Mouse (Mus musculus): ENCODE data around the gene Spock1. TPM values are rescaled to one million over a fixed set of nuclear protein-coding genes. Genes with fewer than 3 reads are reported as not detected.

Spock1 gene
- polyA plus RNA-seq, 1 experiment from 2014 or later: 0.12 TPM

DNA sequence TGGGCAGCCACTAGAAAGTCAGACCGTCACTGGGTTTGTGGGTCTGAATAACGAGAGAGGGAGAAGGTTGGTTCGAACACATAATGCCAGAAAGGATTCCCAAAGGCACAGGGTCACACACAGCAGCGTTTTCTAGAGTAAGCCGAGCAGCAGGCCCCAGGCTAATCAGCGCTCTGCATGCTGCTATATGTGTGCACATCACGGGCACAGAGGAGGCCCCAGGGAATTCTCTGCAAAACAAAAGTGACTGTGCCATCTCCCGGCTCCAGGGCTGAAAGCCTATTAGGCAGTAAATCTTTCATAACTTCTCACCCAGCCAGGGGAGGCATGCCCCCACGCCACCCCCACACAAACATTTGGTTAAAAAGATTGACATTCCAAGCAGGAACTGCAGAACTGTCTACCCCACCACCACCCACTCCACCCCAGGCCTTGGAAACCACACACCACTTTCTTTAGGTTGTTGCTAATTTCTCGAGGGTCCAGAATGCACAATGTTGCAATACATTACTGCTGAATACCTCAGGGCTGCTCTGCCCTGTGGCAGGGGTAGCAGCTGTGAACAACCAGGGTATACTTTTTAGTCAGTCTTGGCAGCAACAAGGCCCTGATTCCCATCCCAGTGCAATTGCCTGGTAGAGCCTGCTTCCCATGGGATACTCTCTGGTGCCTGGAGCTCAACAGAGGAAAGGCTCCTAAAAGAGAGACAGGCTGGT, 319.4 kb downstream of the Spock1 start:
- Histone ChIP-seq H3K27ac (ENCODE audit: low read length) (no peak overlapping the region), H3K4me1 (ENCODE audit: control insufficient read depth, low read depth, low read length) (no peaks in the 10 kb centered on the region), H3K36me3 (ENCODE audit: control insufficient read depth, insufficient read depth) (no peaks in the 10 kb centered on the region), H3K9ac (ENCODE audit: low read depth, low read length) (no peak overlapping the region), H3K4me3 (ENCODE audit: low read depth, low read length) (no peak overlapping the region), H3K4me2 (ENCODE audit: low read depth, low read length) (no peak overlapping the region), H3K27me3 (ENCODE audit: control insufficient read depth, insufficient read depth, low read depth, low read length) (no peaks in the 10 kb centered on the region), H3K9me3 (replicated peaks; ENCODE audit: control insufficient read depth, low read length) (no peaks in the 10 kb centered on the region)
- no peak for ATAC-seq (ENCODE audit: low read depth)
- WGBS (ENCODE audit: insufficient replicate concordance): 59% methylated on average over 10 of the region's 10 CpGs

DNA sequence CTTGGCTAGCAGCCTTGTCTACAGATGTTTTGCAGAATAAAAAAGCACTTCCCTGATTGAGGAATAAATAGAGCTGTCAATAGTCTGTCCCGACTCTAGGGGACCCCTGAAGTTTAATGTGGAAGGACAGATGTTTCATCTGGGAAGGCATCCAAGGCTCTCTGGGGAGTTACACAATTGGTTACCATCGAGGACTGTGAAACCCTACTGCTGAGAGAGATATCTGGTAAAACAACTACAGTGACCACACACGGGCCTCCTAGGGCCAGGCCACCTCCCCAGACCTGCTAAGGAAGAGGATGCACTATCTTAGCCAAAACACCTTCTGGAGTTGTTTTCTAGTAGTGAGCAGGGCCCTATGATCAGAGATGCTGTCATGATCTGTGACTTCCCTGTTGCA, 323.0 kb downstream of the Spock1 start:
- Histone ChIP-seq H3K27me3 (ENCODE audit: control insufficient read depth, insufficient read depth, low read depth, low read length) (no peaks in the 10 kb centered on the region), H3K36me3 (ENCODE audit: control insufficient read depth, insufficient read depth) (no peaks in the 10 kb centered on the region), H3K9me3 (replicated peaks; ENCODE audit: control insufficient read depth, low read length) (no peaks in the 10 kb centered on the region), H3K27ac (ENCODE audit: low read length) (no peak overlapping the region), H3K4me3 (ENCODE audit: low read depth, low read length) (no peak overlapping the region), H3K4me1 (ENCODE audit: control insufficient read depth, low read depth, low read length) (no peaks in the 10 kb centered on the region), H3K9ac (ENCODE audit: low read depth, low read length) (no peak overlapping the region), H3K4me2 (ENCODE audit: low read depth, low read length) (no peak overlapping the region)
- no peak for ATAC-seq (ENCODE audit: low read depth)
- 44% methylated on average over 3 of the region's 3 CpGs for WGBS (ENCODE audit: insufficient replicate concordance)

DNA sequence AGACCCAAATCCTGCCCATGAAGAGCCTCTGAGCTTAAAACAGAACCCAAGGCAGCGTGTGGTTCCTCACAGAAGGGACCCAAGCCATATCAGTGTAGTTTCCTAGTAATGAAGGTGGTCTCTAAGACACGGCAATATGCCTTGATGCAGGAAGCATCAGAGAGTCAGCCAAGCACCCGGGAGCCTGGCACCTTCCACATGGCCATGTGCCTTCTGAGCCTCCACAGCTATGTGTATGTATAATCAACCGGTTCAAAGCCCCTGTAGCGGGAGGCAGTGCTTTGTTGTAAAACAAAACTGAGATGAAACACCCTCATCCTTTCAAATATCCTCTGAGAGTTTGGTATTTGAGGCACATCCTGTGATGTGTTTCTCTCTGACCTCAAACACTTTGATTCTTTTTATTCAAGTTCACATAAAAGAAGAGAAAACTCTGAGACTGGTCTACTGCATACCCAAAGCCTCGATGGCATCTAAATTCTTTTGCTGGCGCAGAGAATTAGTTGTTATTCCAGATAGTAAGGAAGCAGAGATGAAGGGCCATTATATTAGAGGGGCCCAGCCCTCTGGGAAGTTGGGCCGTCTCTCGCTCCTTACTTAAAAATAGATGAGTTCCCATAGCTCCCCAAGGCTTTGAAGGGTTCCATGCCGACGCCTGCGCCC, 325.7 kb downstream of the Spock1 start:
- no peak overlapping the region for H3K4me3 ChIP-seq (ENCODE audit: low read depth, low read length)
- peaks cover 6% of the 10 kb centered on the region for H3K4me1 ChIP-seq (ENCODE audit: control insufficient read depth, low read depth, low read length)
- no peak for ATAC-seq (ENCODE audit: low read depth)
- H3K9ac ChIP-seq (ENCODE audit: low read depth, low read length): no peak overlapping the region
- H3K27ac ChIP-seq (ENCODE audit: low read length): no peak overlapping the region
- H3K4me2 ChIP-seq (ENCODE audit: low read depth, low read length): no peak overlapping the region
- WGBS (ENCODE audit: insufficient replicate concordance): 66% methylated on average over 12 of the region's 12 CpGs
- no peaks in the 10 kb centered on the region for H3K36me3 ChIP-seq (ENCODE audit: control insufficient read depth, insufficient read depth)
- H3K9me3 ChIP-seq (replicated peaks; ENCODE audit: control insufficient read depth, low read length): no peaks in the 10 kb centered on the region
- H3K27me3 ChIP-seq (ENCODE audit: control insufficient read depth, insufficient read depth, low read depth, low read length): no peaks in the 10 kb centered on the region

DNA sequence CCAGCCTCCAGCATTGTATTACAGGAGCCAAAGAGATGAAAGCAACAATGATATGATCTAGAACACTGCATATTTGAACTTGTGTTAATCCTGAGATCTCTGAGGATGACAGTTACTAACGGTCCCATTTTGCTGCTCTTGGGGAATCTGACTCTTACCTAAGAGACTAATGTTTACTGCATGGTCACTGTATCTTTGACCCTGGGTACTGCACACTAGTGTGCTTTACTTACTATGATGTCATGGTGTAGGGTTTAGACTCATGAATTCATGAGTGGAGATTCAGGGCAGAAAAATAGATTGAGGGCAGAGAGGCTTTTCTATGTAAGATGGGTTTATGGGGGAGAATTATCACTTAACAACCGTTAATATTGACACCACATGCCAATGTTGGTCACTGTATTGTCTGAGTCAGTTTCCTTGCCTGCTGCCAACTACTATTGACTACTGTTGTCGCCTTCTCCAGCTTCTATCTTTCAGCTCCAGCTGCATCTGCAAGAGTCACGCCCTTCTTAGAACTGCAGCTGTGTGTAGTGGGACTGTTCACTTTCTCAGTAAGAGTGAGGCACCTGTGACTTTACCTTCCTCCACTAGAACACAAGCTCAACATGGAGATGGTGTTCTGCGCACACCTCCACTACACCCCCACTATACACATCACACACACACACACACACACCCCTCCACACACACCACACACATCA, 330.4 kb downstream of the Spock1 start:
- Histone ChIP-seq H3K4me2 (ENCODE audit: low read depth, low read length) (peak overlapping the region; percentile 4; the same call in 1 of the 2 replicates), H3K27ac (ENCODE audit: low read length) (peak overlapping the region; percentile 51), H3K27me3 (ENCODE audit: control insufficient read depth, insufficient read depth, low read depth, low read length) (no peaks in the 10 kb centered on the region), H3K4me3 (ENCODE audit: low read depth, low read length) (no peak overlapping the region), H3K9me3 (replicated peaks; ENCODE audit: control insufficient read depth, low read length) (no peaks in the 10 kb centered on the region), H3K9ac (ENCODE audit: low read depth, low read length) (no peak overlapping the region), H3K36me3 (ENCODE audit: control insufficient read depth, insufficient read depth) (no peaks in the 10 kb centered on the region), H3K4me1 (ENCODE audit: control insufficient read depth, low read depth, low read length) (peaks cover 6% of the 10 kb centered on the region)
- ATAC-seq (ENCODE audit: low read depth): peak; percentile 96
- 50% methylated on average over 5 of the region's 5 CpGs for WGBS (ENCODE audit: insufficient replicate concordance)

DNA sequence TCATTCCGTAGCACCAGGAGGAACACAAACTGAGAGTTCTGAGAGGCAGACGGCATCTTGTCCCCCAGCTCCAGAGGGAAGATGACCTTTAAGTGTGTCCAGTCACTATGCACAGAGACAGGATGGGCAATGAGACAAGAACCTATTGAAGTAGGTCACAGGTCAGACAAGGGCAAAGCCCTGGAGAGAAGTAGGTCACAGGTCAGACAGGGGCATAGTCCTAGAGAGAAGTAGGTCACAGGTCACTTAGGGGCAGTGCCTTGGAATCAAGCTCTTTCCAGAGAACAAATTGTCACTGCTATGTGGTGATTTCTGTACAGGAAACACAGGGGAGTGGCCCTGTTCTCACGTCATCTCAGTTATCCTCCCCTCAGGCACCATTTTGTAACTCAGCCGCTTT, 334.6 kb downstream of the Spock1 start:
- no peak for ATAC-seq (ENCODE audit: low read depth)
- no peaks in the 10 kb centered on the region for H3K36me3 ChIP-seq (ENCODE audit: control insufficient read depth, insufficient read depth)

DNA sequence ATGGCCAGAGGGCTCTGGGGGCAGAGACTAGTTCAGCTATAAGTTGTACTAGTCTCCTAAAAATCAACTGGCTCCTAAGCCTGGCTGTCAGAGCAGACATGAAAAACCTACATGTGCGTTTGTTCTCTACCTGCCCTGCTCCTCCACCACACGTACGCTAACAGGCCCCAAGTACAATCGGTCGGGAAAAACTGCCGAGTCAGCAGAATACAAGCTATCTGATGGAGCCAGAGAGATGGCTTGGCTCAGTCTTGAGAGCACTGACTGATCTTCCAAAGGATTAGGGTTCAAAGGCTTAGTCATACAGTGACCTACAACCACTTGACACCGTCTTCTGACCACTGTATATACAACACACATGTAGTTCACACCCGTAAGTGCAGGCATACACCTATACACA, 339.7 kb downstream of the Spock1 start:
- Histone ChIP-seq H3K27ac (ENCODE audit: low read length) (no peak overlapping the region), H3K4me2 (ENCODE audit: low read depth, low read length) (no peak overlapping the region), H3K36me3 (ENCODE audit: control insufficient read depth, insufficient read depth) (no peaks in the 10 kb centered on the region), H3K9ac (ENCODE audit: low read depth, low read length) (no peak overlapping the region), H3K27me3 (ENCODE audit: control insufficient read depth, insufficient read depth, low read depth, low read length) (no peaks in the 10 kb centered on the region), H3K4me1 (ENCODE audit: control insufficient read depth, low read depth, low read length) (no peaks in the 10 kb centered on the region), H3K4me3 (ENCODE audit: low read depth, low read length) (no peak overlapping the region), H3K9me3 (replicated peaks; ENCODE audit: control insufficient read depth, low read length) (no peaks in the 10 kb centered on the region)
- ATAC-seq (ENCODE audit: low read depth): no peak
- WGBS (ENCODE audit: insufficient replicate concordance): 66% methylated on average over 8 of the region's 8 CpGs

More for the DNA sequence above, 334.6 kb downstream of the Spock1 start:
- H3K27ac ChIP-seq (ENCODE audit: low read length): no peak overlapping the region
- H3K4me3 ChIP-seq (ENCODE audit: low read depth, low read length): no peak overlapping the region
- peaks cover 2% of the 10 kb centered on the region; the same call in 1 of the 2 replicates for H3K4me1 ChIP-seq (ENCODE audit: control insufficient read depth, low read depth, low read length)
- no peaks in the 10 kb centered on the region for H3K27me3 ChIP-seq (ENCODE audit: control insufficient read depth, insufficient read depth, low read depth, low read length)
- H3K4me2 ChIP-seq (ENCODE audit: low read depth, low read length): no peak overlapping the region
- H3K9ac ChIP-seq (ENCODE audit: low read depth, low read length): no peak overlapping the region
- H3K9me3 ChIP-seq (replicated peaks; ENCODE audit: control insufficient read depth, low read length): no peaks in the 10 kb centered on the region
- WGBS (ENCODE audit: insufficient replicate concordance): 60% methylated on average over 4 of the region's 4 CpGs

DNA sequence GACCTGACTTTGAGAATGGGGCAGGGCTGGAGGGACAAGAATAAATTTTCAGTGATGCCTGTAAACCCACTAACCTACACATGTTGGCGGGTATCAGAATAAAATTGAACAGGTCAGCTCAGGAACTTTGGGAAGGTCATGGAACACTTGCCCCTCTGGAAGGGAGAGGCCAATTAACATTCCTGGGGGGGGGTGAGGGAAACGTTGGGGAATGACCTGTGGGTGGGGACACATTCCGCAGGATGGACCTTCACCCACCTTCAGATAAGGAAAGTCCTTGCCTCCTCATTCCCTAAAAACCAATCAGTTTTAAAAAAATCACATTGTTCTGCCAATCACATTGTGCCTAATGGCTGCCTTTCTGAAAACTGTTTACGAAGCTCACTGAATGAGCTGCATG, 352.9 kb downstream of the Spock1 start:
- WGBS (ENCODE audit: insufficient replicate concordance): 59% methylated on average over 4 of the region's 4 CpGs
- Histone ChIP-seq H3K36me3 (ENCODE audit: control insufficient read depth, insufficient read depth) (no peaks in the 10 kb centered on the region), H3K27me3 (ENCODE audit: control insufficient read depth, insufficient read depth, low read depth, low read length) (no peaks in the 10 kb centered on the region), H3K27ac (ENCODE audit: low read length) (no peak overlapping the region), H3K4me2 (ENCODE audit: low read depth, low read length) (no peak overlapping the region), H3K4me1 (ENCODE audit: control insufficient read depth, low read depth, low read length) (no peaks in the 10 kb centered on the region), H3K9me3 (replicated peaks; ENCODE audit: control insufficient read depth, low read length) (no peaks in the 10 kb centered on the region), H3K9ac (ENCODE audit: low read depth, low read length) (no peak overlapping the region), H3K4me3 (ENCODE audit: low read depth, low read length) (no peak overlapping the region)
- ATAC-seq (ENCODE audit: low read depth): no peak

DNA sequence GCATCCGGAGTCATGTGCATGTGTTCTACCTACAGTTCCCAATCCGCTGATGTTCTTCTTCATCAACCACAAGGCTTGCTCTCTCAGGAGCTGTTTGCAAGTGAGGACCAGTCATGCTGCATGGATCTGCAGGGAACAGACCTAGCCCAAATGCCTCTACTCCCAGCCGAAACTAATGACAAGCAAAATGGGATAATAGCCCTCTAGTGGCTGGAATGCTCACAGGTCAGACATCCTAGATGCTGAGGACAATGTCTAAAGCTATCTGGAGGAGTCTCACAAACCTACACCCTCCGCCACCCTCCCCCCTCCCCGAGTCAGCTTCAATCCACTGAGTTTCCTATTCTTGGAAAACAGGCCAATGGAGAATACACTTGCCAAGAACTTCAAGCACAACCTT, 358.4 kb downstream of the Spock1 start:
- no peak for ATAC-seq (ENCODE audit: low read depth)
- no peak overlapping the region for H3K9ac ChIP-seq (ENCODE audit: low read depth, low read length)
- no peaks in the 10 kb centered on the region for H3K36me3 ChIP-seq (ENCODE audit: control insufficient read depth, insufficient read depth)
- no peaks in the 10 kb centered on the region for H3K9me3 ChIP-seq (replicated peaks; ENCODE audit: control insufficient read depth, low read length)
- H3K4me1 ChIP-seq (ENCODE audit: control insufficient read depth, low read depth, low read length): no peaks in the 10 kb centered on the region
- 34% methylated on average over 5 of the region's 5 CpGs for WGBS (ENCODE audit: insufficient replicate concordance)
- H3K27me3 ChIP-seq (ENCODE audit: control insufficient read depth, insufficient read depth, low read depth, low read length): no peaks in the 10 kb centered on the region
- H3K4me2 ChIP-seq (ENCODE audit: low read depth, low read length): no peak overlapping the region
- no peak overlapping the region for H3K27ac ChIP-seq (ENCODE audit: low read length)
- no peak overlapping the region for H3K4me3 ChIP-seq (ENCODE audit: low read depth, low read length)

DNA sequence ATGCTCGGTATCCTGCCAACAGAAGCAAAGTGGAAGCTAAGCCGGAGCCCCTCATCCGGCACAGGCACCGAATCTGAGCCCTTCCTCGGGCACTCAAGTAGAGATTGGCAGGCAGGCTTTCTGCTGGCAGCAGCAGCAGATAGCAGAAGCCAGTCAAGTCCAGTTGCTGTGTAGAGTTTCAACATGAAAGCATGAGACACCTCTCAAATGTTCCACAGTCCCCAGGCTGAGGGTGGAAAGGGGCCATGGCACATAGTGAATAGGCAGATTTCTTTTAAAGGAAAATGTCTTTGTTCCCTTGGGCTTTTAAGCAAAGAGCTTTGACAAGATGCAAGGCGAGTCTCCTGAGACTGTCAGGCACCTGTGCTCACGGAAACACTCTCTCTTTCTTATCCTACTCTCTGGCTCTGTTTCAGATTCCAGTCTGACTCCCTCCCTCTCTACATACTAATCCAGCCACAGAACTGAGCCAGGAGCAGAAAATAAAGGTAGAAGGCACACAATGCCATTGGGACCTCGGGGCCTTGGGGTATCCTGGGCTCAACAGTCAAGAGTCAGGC, 371.1 kb downstream of the Spock1 start:
- H3K9ac ChIP-seq (ENCODE audit: low read depth, low read length): no peak overlapping the region
- no peak overlapping the region for H3K27ac ChIP-seq (ENCODE audit: low read length)
- 54% methylated on average over 8 of the region's 8 CpGs for WGBS (ENCODE audit: insufficient replicate concordance)
- no peaks in the 10 kb centered on the region for H3K27me3 ChIP-seq (ENCODE audit: control insufficient read depth, insufficient read depth, low read depth, low read length)
- no peaks in the 10 kb centered on the region for H3K36me3 ChIP-seq (ENCODE audit: control insufficient read depth, insufficient read depth)
- H3K4me1 ChIP-seq (ENCODE audit: control insufficient read depth, low read depth, low read length): no peaks in the 10 kb centered on the region
- no peak overlapping the region for H3K4me2 ChIP-seq (ENCODE audit: low read depth, low read length)
- no peak overlapping the region for H3K4me3 ChIP-seq (ENCODE audit: low read depth, low read length)
- no peak for ATAC-seq (ENCODE audit: low read depth)
- H3K9me3 ChIP-seq (replicated peaks; ENCODE audit: control insufficient read depth, low read length): no peaks in the 10 kb centered on the region
